Mouse (Mus musculus): ENCODE measurements around the gene Zfp553.

Zfp553 gene

DNA sequence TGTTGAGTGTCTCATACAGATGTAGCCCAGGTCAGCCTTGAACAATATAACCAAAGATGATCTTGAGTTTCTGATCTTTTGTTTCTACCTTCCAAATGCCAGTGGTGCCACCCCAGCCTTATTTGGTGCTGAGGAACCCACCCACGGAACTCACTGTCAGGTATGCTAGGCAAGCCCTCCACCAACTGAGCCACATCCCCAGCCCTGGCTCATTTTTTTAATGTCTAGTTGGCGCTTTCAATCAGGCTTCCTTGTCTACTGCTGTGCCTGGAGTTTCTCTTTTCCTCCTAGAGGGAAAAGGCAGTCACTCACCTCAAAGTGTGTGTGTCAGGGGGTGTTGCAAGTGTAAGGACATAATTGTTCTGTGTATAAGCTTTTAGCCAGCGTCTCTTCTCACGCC, 38.2 kb downstream of the Zfp553 start:
- no peak for DNase-seq (ENCODE audit: low spot score in 2 of 2)

DNA sequence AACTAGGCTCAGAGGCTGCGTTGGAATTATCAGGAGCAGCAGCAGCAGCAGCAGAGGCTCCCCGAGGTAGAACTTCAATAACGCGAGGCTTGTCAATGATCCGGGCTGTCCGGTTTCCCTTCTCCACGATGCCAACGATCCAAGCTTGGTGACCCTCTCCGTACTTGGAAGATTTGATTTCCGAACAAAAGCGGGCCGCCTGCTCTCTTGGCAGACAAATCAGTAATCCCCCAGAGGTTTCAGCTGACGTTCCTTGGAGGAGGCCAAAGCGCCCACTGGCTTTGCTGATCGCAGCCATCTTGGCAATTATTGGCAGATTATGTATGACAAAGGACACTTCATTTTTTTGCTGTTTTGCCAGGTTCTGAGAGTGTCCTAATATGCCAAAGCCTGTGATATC, 39.7 kb downstream of the Zfp553 start:
- DNase-seq (ENCODE audit: low spot score in 2 of 2), result no peak

DNA sequence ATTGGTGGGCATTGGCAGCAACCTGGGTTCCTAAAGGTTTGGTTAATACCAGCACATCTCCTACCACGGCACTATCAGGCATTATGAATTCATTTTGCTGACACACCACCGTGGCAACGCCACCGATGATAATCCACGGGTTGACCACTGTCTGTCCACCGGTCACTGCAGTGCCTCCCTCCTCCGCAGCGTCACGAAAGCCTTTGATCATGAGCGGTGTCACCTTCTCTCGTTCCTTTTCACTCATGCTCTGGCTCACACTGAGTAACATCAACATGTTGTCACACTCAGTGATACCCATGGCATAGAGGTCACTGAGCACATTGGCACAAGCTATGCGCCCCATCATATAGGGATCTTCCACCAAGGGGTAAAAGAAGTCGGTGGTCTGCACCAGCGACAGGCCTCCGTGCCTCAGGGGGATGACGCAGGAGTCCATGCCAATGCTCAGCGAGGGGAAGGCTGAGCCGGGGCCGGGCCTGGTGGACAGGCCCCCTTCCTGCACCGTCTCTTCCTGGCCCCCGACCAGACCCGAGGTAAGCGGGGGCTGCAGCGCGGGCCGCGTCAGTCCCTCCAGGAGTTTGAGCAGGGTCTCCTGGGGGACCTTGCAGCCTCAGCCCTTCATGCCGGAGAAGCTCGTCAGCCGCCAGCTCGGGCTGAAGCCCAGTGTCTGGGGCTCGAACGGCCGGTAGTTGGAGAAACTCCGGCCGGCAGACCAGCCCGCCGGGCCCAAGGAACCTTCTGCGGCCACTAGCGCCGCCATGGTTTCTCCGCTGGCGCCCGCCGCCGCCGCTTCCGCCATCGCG, 40.5 kb downstream of the Zfp553 start:
- DNase-seq (ENCODE audit: low spot score in 2 of 2), result peak in 1 of 2 experiments; percentile 51

DNA sequence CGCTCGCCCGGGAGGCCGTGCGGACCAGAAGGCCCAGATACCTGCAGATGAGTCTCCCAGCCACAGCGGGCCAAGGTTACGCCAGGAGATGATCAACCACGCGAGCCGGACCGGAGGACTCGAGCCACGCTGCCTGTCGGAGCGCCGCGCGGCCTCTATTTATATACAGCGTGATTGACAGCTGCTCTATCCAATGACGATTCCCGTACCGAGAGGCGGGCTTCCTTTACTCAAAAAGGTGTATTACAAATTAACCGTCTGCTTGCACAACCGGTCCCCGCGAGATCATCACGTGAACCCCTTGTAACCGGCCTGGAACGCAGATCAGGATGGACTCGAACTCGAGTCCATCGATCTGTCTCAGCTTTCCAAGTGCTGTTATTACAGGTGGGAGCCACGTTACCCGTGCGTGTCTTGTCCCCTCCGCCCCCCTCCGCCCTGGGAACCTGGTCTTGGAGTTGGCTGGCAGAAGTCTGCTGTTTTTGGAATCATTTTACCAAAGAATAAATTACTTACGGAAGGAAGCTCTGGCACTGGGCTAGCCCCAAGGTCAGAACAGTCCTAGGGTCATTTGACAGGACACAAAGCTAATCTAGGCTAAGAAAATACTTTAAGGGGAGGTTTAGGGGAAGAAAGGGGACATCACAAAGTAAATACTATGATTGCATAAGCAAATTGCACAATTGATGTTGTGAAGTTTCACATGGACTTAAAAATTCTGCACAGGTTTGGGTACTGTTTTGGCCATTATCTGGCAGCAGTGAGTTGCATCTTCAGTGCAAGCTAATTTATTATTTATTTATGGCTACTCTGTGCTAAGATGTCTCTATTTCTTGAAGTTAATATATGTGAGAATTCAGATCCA, 41.3 kb downstream of the Zfp553 start, which contains the start of gene Sephs2:
Gene Sephs2, minus strand, starts transcription at position 131 of the 865 bp plus-strand sequence.
- peak; percentile 88 to 96 for DNase-seq (ENCODE audit: low spot score in 2 of 2)

DNA sequence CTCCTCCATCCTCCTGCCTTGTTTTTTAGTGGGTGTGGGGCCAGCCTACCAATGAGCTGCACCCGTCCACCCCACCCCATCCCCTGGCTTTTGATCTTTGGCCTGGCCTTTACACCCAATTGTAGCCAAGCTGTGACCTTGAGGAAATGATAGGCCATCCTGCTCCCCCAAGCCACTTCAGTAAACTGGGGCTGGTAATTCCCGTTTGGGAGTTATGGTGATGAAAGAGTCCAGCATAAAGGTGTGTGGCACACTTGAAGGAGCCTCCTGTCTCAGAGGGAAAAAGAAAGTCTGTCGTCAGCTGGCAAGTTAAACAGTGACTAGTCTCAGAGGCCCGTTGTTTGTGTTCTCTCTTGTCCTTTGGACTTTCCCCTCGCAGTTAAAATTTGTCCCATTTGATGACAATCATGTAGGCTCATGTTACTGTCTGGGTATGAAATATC, 43.7 kb downstream of the Zfp553 start:
- DNase-seq (ENCODE audit: low spot score in 2 of 2), result no peak

DNA sequence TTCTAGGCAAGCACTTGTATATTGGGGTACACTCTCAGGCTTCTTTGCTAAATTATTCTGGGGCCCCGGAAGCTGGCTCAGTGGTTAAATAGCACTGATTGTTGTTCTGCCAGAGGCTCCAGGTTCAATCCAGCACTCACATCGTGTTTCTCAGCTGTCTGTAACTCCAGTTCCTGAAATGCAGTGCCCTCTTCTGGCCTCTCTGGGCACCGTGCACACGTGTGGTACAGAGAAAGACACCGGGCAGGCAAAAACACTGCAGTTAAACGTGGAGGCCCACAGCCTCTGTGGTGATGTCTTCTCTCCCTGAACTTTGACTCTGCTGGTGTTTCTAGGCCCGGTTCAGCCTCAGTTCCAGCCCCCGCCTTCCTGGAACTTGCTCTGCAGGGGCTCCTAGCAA, 45.5 kb downstream of the Zfp553 start:
- DNase-seq (ENCODE audit: low spot score in 2 of 2), result peak in 1 of 2 experiments; percentile 36

DNA sequence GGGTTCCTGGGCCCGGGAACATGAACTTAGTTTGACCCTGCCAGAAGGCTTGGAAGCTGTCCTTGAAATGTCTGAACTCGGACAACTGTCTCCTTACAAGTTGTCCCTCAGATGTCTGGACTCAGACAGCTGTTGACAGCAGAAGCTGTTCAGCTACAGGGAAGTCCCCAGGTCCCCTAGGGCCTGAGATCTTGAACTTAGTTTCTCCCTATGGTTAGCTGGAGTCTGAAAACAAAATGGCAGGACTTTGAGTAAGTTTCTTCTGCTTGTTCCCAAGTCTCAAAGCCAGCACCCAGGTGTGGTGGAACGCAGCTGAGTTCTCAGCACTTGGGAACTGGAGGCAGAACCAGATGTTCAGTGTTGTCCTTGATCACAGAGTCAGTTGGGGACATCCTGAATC, 47.2 kb downstream of the Zfp553 start:
- no peak for DNase-seq (ENCODE audit: low spot score in 2 of 2)

DNA sequence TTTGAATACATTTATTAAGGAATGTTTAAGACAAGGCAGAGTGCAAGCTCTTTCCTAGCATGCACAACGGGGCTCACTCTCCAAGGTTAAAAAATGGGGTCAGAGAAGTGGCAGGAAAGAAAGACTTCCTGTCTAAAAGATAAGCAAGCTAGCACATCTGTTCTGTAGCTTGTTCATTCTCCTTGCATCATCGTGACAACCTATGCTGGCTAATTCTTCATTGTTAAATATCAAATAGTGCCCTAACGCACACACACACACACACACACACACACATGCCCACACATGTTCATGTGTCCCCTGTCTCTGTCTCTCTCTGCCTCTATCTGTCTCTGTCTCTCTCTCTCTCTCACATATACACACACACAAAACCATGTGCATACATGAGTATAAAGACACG, 48.3 kb downstream of the Zfp553 start:
- DNase-seq (ENCODE audit: low spot score in 2 of 2), result no peak

DNA sequence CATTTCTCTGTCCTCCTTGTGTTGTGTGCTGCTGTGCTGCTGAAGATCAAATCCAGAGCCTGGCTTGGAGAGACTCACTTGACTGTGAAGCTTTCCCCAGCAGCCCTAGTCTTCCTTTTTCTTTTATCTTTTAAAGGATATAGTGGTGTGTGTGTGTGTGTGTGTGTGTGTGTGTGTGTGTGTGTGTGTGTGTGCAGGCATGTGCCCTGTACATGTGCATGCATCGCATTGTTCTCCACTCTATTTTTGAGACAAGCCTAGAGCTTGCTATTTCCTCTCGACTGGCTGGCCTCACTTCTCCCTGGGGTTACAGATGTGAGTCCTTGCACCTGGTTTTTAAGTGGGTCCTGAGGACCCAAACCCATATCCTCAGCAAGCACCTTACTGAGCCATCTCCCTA, 49.3 kb downstream of the Zfp553 start:
- no peak for DNase-seq (ENCODE audit: low spot score in 2 of 2)

DNA sequence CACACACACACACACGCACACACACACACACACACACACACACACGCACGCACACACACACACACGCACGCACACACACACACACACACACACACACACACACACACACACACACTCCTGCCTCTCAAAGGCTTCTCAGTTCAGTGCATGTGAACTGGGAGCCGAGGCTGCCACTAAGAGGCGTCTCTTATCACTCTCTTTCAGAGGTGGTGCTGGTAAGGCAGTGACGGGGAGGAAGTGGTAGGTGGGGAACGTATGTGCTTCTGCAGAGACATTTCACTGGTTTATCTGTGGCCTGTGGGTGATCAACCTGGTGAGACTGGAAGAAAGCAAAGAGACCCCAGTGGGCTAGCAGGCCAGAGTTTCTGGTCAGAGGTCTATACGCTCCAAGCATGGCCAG, 52.3 kb downstream of the Zfp553 start:
- DNase-seq (ENCODE audit: low spot score in 2 of 2), result no peak
